Mouse (Mus musculus): ENCODE data around the gene Raver1.

DNA sequence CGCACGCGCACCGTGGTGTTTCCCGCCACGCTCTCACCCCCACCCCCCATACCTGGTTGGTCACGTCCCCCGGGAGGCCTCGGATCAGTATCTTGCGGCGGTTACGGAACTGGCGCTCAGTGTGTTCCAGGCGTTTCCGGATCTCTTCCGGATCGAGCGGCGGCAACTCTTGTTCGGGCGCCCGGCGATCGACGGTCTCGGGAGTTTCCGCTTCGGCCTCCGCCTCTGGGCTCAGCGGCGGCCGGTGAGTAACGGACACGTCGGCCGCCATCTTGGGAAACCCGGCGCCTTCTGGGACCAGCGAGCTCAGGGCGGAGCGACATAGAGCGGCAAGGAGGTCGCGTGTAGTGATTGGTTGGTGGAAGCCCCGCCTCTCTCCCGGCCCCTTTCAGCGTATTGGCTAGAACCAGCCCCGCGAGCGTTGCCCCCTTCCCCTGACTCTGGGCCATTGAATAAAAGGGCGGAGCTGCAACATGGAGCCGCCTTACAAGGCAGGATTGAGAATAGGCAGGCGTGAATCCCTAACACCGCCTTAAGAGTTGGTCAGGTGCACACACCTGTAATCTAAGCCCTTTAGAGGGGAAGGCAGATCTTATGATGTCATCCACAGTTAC is at the start of gene Raver1, which contains the start of gene Gm38431:
- TF ChIP-seq POLR2A (IDR thresholded peaks at IDR 0.05; ENCODE audit: low read depth, low read length) = peak; percentile 88
- no peak for TF ChIP-seq CTCF (IDR thresholded peaks at IDR 0.05; ENCODE audit: extremely low read depth, insufficient read length, insufficient replicate concordance, low read depth, low read length)
